Mouse (Mus musculus) liver, embryonic 11.5 days (tissue): ENCODE results near the gene Kpna3. TPM values are rescaled to one million over a fixed set of nuclear protein-coding genes. Genes with fewer than 3 reads are reported as not detected.

Source experiments
- ATAC-seq: fragments of 200-750 bp; cut with Nextera tagmentation; replicated peaks from 2 replicates; pipeline ENCODE4 v1.8.0; 2017; ENCODE audit warnings: moderate number of reproducible peaks, mild to moderate bottlenecking, moderate TSS enrichment, moderate library complexity; ENCODE audit not compliant: low FRiP score
- DNase-seq: peaks from one replicate; pipeline ENCODE4 v3.0.0-alpha.2; 2017; ENCODE audit warnings: low spot score
- H3K27ac ChIP-seq: fragments of 300-500 bp; sonication (generic); 2 replicates; pipeline ENCODE4 v1.5.1; 2014; ENCODE audit warnings: mild to moderate bottlenecking, low read depth, low read length, control low read depth
- H3K27me3 ChIP-seq: fragments of 300-500 bp; sonication (generic); replicated peaks from 2 replicates; pipeline ENCODE4 v1.6.1; 2014; ENCODE audit warnings: low read length, mixed read lengths; ENCODE audit not compliant: control insufficient read depth, insufficient read depth
- H3K36me3 ChIP-seq: fragments of 300-500 bp; sonication (generic); 2 replicates; pipeline ENCODE4 v1.6.1; 2014; ENCODE audit warnings: mild to moderate bottlenecking, low read length, moderate library complexity, mixed read lengths; ENCODE audit not compliant: control insufficient read depth, insufficient read depth
- H3K4me1 ChIP-seq: fragments of 300-500 bp; sonication (generic); replicated peaks from 2 replicates; pipeline ENCODE4 v1.6.1; 2014; ENCODE audit warnings: low read length, mixed read lengths; ENCODE audit not compliant: control insufficient read depth, insufficient read depth
- H3K4me2 ChIP-seq: fragments of 300-500 bp; sonication (generic); 2 replicates; pipeline ENCODE4 v1.6.1; 2014; ENCODE audit warnings: mild to moderate bottlenecking, control low read depth, moderate library complexity
- H3K4me3 ChIP-seq: fragments of 300-500 bp; sonication (generic); 2 replicates; pipeline ENCODE4 v1.5.1; 2014; ENCODE audit warnings: low read depth, low read length, control low read depth
- H3K9ac ChIP-seq: fragments of 300-500 bp; sonication (generic); 2 replicates; pipeline ENCODE4 v1.6.1; 2014; ENCODE audit warnings: low read depth, low read length, control low read depth
- H3K9me3 ChIP-seq: fragments of 300-500 bp; sonication (generic); 2 replicates; pipeline ENCODE4 v1.6.1; 2016; ENCODE audit warnings: low read length, inconsistent platforms, mixed read lengths; ENCODE audit not compliant: control insufficient read depth
- WGBS: fragments of 180-500 bp; shearing (Covaris S2); extraction: QIAGEN DNeasy Blood & Tissue Kit; methylation state at CpG from one replicate; pipeline ENCODE4 v1.1.7; 2014; 5-methylcytosine and 5-hydroxymethylcytosine counted together
- polyA plus RNA-seq: library from polyadenylated mRNA; unstranded; fragments of >200 nt; fragmentation: Nextera tagmentation; extraction: Ambion mirVana; gene quantifications from 2 replicates; pipeline ENCODE4 v1.2.1, GENCODE M21; 2014

The Kpna3 gene
- polyA plus RNA-seq, 1 experiment from 2014 or later, result 67.6 TPM

DNA sequence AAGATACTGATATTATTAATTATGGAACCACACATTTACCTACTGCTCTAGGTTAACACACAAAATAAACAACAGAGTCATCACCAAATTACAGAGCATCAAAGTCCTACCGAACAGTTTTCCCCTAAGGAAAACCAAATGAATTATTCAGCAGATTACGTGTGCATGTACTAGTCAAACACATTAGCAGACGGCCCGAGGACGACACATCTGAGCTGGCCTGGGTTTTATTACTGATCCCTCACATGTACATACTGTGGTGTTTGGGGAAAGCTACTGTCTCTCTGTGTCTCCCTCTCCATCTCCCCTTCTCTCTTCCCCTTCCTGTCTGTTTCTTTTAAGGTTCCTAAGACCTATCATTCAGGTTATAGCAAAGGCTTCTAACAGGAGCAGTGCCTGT lies 25.5 kb downstream of the Kpna3 start:
- no peak for ATAC-seq
- H3K27ac ChIP-seq, result no peak overlapping the region
- no peak overlapping the region for H3K9ac ChIP-seq
- DNase-seq, result no peak
- 91% methylated on average over 5 of the region's 5 CpGs for WGBS
- no peak overlapping the region for H3K4me2 ChIP-seq
- peaks cover 11% of the 10 kb centered on the region for H3K4me1 ChIP-seq
- H3K9me3 ChIP-seq, result no peaks in the 10 kb centered on the region
- no peak overlapping the region for H3K4me3 ChIP-seq
- no peaks in the 10 kb centered on the region for H3K36me3 ChIP-seq
- H3K27me3 ChIP-seq, result no peaks in the 10 kb centered on the region

- no peaks in the 10 kb centered on the region for H3K9me3 ChIP-seq
- WGBS, result 77% methylated on average over 3 of the region's 3 CpGs
- no peak overlapping the region for H3K27ac ChIP-seq
- H3K4me1 ChIP-seq, result peaks cover 8% of the 10 kb centered on the region
- H3K27me3 ChIP-seq, result no peaks in the 10 kb centered on the region
- no peak overlapping the region for H3K9ac ChIP-seq
- no peak overlapping the region for H3K4me2 ChIP-seq
- H3K4me3 ChIP-seq, result no peak overlapping the region
- H3K36me3 ChIP-seq, result no peaks in the 10 kb centered on the region
- ATAC-seq, result no peak
- DNase-seq, result no peak
Observed at GRCm38 (mm10) chr14:61413686-61414085, 26.0 kb downstream of the Kpna3 start.

DNA sequence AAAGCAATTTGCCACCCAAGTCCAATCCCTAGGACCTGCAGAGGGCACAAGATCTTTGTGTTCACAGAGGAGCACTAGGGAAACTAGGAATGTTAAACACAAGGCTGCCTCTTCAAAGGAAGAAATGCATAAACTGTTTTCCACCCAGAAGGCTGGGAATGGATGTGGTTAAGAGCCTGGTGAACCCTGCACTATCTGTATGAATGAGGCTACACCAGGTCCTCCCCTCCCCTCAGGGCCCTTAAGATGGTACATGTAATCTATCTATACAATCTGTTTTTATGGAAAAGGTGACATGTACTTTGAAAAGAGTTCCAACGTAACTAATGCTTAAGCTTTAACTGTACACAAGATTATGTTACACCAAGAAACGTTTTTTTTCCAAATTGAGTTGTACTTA lies 29.7 kb downstream of the Kpna3 start:
- H3K9me3 ChIP-seq, result no peaks in the 10 kb centered on the region
- H3K4me3 ChIP-seq, result no peak overlapping the region
- peaks cover 8% of the 10 kb centered on the region for H3K4me1 ChIP-seq
- DNase-seq, result no peak
- no peak for ATAC-seq
- H3K4me2 ChIP-seq, result no peak overlapping the region
- H3K27me3 ChIP-seq, result no peaks in the 10 kb centered on the region
- no peak overlapping the region for H3K9ac ChIP-seq
- WGBS, result 52% methylated on average over 2 of the region's 2 CpGs
- no peaks in the 10 kb centered on the region for H3K36me3 ChIP-seq
- H3K27ac ChIP-seq, result no peak overlapping the region

DNA sequence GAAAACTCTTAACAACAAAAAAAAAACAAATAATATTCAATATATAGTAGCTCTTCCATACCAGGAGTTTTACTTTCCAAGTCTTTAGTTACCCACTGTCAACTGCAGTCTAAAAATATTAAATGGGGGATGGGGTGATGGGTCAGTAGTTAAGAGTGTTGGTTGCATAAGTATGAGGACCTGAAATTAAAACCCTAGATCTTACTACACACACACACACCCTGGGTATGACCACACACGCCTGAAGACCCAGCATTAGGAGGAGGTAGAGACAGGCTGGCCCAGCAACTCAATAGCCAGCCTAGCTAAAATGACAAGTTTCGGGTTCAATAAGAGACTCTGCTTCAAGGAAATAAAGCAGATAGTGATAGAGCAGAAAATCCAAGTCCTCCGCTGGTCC lies 32.6 kb downstream of the Kpna3 start:
- Histone ChIP-seq H3K4me1 (peaks cover 8% of the 10 kb centered on the region), H3K27me3 (no peaks in the 10 kb centered on the region), H3K36me3 (no peaks in the 10 kb centered on the region; the same call in 1 of the 2 replicates), H3K27ac (no peak overlapping the region), H3K4me3 (no peak overlapping the region), H3K4me2 (no peak overlapping the region), H3K9ac (no peak overlapping the region), H3K9me3 (no peaks in the 10 kb centered on the region)
- ATAC-seq, result no peak
- 84% methylated on average over 3 of the region's 3 CpGs for WGBS
- no peak for DNase-seq

DNA sequence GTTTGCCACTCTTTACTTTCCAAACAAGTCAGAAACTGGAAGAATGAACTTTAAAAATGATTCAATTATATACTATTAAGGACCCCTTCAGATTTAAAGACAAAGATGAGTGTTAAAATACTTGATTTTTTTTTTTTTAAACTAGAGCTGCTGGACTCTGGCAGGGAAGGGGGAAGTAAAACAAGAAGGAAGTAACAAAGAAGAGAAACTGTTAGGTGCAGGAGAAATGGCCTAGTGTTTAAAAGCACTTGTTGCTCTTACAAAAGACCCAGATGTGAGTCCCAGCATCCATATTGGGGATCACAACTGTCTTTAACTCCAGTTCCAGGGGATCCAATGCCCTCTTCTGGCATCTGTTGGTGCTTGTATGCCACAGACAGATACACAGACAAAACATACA lies 33.9 kb downstream of the Kpna3 start:
- no peak for ATAC-seq
- no peak for DNase-seq
- H3K4me1 ChIP-seq, result peaks cover 8% of the 10 kb centered on the region
- H3K4me3 ChIP-seq, result no peak overlapping the region
- H3K9me3 ChIP-seq, result no peaks in the 10 kb centered on the region
- no peak overlapping the region for H3K9ac ChIP-seq
- no peaks in the 10 kb centered on the region; the same call in 1 of the 2 replicates for H3K36me3 ChIP-seq
- no peaks in the 10 kb centered on the region for H3K27me3 ChIP-seq
- H3K27ac ChIP-seq, result no peak overlapping the region
- no peak overlapping the region for H3K4me2 ChIP-seq

DNA sequence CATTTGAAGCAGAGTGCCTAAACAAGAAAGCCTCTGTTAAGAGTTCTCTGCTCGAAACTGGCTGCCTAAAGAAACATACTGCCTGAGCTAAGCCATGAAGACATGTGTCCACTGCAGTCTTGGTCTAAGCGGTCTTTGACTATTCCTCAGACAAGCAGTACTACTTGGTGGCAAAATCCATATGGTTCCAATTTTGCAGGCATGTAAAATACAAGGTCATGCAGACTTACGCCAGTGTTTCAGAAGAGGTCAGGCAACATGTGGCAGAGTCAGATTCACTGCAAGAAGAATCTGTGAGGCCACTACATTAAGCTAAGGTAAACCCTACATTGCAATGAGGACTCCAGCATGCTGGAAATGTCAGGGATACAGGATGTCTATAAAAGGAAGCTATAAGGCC lies 34.7 kb downstream of the Kpna3 start:
- H3K27ac ChIP-seq, result no peak overlapping the region
- WGBS, result 92% methylated on average over 3 of the region's 3 CpGs
- H3K36me3 ChIP-seq, result no peaks in the 10 kb centered on the region; the same call in 1 of the 2 replicates
- H3K27me3 ChIP-seq, result no peaks in the 10 kb centered on the region
- DNase-seq, result no peak
- H3K4me1 ChIP-seq, result peaks cover 2% of the 10 kb centered on the region
- no peak for ATAC-seq
- H3K9ac ChIP-seq, result no peak overlapping the region
- no peak overlapping the region for H3K4me2 ChIP-seq
- no peaks in the 10 kb centered on the region for H3K9me3 ChIP-seq
- no peak overlapping the region for H3K4me3 ChIP-seq

GRCm38 (mm10) chr14:61394745-61395144 lies 44.9 kb downstream of the Kpna3 start:
- no peak overlapping the region for H3K27ac ChIP-seq
- H3K9me3 ChIP-seq, result no peaks in the 10 kb centered on the region
- H3K4me2 ChIP-seq, result no peak overlapping the region
- H3K36me3 ChIP-seq, result no peaks in the 10 kb centered on the region
- DNase-seq, result no peak
- WGBS, result 84% methylated on average over 6 of the region's 6 CpGs
- no peak overlapping the region for H3K4me3 ChIP-seq
- H3K27me3 ChIP-seq, result no peaks in the 10 kb centered on the region
- ATAC-seq, result no peak
- H3K9ac ChIP-seq, result no peak overlapping the region
- H3K4me1 ChIP-seq, result no peaks in the 10 kb centered on the region

DNA sequence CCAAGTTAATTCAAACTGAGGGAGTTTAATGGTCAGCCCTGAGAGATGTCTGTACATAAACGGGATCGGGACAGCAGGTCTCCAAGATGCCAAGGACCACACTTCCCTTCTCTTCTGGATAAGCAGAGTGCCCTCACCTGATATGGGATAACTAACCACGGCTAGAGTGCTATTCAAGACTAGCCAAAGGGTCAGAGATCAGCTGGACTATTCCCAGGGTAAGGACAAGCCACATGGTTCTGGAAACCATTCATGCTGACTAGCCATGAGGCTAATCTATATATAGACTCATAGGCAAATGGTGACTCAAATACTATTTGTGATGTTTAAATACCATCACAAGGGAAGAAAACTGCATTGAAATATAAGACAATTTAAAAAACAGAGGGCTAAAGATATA lies 49.1 kb downstream of the Kpna3 start:
- ATAC-seq (no peak), DNase-seq (no peak)
- no peaks in the 10 kb centered on the region; the same call in 1 of the 2 replicates for H3K36me3 ChIP-seq
- no peaks in the 10 kb centered on the region for H3K4me1 ChIP-seq
- no peaks in the 10 kb centered on the region for H3K27me3 ChIP-seq
- no peak overlapping the region for H3K4me3 ChIP-seq
- H3K9ac ChIP-seq, result no peak overlapping the region
- no peak overlapping the region for H3K4me2 ChIP-seq
- no peak overlapping the region for H3K27ac ChIP-seq
- 80% methylated on average over 3 of the region's 3 CpGs for WGBS
- no peaks in the 10 kb centered on the region for H3K9me3 ChIP-seq

DNA sequence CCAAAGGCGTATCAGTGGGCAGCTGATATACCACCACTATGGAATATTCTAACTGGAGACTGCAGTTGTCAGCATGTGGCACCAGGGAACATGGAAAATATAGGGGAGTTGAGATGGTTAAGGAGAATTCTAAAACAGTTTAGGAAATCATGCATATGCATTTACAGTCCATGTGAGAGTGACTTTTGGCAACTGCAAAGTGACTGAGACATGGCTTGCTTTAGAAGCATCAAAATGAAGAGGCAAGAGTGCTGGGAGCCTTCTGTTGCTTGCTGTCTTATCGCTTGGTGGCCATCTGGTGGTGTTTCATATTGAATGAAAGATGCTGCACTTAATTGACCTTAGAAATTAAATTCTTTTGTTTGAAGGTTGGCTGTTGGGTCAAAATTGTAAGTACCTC lies 72.4 kb downstream of the Kpna3 start:
- 96% methylated on average over 2 of the region's 2 CpGs for WGBS
- no peak overlapping the region for H3K27ac ChIP-seq
- H3K9ac ChIP-seq, result no peak overlapping the region
- ATAC-seq (no peak), DNase-seq (no peak)
- no peak overlapping the region for H3K4me2 ChIP-seq
- no peaks in the 10 kb centered on the region for H3K27me3 ChIP-seq
- no peak overlapping the region for H3K4me3 ChIP-seq
- H3K9me3 ChIP-seq, result no peaks in the 10 kb centered on the region
- no peaks in the 10 kb centered on the region for H3K4me1 ChIP-seq
- peaks cover 10% of the 10 kb centered on the region; the same call in 1 of the 2 replicates for H3K36me3 ChIP-seq
